Mouse (Mus musculus) thymus, postnatal 0 days (tissue): ENCODE results near the gene Tjp2. TPM values are rescaled to one million over a fixed set of nuclear protein-coding genes. Genes with fewer than 3 reads are reported as not detected.
"Not testable (repeated sequence)": the region's sequence is repeated elsewhere in the genome, so short reads cannot be mapped to it uniquely, and the experiment has no call there.

Experiments used
- DNase-seq: peaks from one replicate; pipeline ENCODE4 v3.0.0-alpha.2; 2015; ENCODE audit warnings: low spot score
- polyA plus RNA-seq: library from polyadenylated mRNA; unstranded; fragments of >200 nt; fragmentation: Nextera tagmentation; extraction: Ambion mirVana; gene quantifications from 2 replicates; pipeline ENCODE4 v1.2.1, GENCODE M21; 2015

Gene Tjp2
- polyA plus RNA-seq, 1 experiment from 2014 or later: 9.5 TPM

DNA sequence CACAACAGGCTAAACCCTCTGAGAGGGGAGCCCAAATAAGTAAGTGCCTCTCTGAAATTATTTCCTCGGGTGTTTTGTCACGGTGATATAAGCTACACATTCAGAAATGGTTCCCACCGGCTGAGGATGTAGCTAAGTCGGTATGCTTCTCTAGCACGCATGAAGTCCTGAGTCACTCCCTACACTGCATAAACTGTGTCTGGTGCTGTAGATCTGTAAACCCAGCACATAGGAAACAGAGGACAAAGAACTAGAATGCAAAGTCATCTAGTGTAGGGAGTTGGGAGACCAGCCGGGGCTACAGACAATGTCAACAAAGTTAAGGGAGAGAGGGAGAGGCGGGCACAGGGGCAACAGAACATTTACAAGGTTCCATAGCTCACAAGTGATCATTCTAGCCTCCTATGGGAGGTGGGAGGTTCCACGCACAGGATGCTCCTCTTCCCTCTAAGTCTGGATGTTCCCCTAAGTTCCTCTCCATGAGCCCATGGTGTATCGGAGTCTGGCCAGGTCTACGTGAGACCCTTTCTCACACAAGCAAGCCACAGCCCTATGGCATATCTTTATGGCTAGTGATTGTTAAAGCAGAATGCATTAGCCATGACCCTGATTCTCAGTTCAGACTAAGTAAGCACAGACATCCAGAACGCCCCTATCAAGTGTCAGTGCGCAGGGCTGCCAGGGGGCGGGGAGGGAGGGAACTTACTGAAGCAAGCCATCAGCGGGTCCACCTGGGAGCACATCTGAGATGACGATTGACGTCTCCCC is 90.5 kb downstream of the Tjp2 start:
- DNase-seq: no peak

DNA sequence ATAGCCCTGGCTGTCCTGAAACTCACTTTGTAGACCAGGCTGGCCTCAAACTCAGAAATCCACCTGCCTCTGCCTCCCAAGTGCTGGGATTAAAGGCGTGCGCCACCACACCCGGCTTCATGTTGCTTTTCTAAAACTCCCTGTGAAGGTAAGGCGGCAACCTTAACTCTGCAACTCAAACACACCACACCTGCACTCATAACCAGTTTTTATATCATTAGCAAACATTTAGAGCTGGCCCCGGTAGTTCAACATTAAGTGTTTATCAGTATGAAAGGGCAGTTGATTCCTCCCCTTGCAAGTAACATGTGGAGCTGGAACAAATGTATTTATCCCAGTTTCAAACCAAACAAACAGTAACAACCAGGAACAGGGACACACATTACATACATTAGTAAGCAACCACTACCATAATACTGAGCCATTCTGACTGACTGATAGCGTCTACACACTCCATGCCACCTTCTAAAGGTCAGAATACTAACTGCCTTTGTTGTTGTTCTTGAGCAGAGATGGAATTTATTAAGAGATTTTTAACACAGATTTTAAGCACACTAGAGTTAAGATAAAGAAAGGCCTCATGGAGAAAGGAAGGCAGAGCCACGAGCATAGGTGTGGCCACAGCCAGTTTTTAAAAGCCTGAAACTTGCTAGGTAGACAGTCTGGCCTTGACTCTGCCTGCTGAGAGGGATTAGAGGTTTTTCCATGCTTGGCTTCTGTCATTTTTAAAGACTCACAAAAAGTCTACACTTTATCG is 101.1 kb downstream of the Tjp2 start:
- no peak for DNase-seq

DNA sequence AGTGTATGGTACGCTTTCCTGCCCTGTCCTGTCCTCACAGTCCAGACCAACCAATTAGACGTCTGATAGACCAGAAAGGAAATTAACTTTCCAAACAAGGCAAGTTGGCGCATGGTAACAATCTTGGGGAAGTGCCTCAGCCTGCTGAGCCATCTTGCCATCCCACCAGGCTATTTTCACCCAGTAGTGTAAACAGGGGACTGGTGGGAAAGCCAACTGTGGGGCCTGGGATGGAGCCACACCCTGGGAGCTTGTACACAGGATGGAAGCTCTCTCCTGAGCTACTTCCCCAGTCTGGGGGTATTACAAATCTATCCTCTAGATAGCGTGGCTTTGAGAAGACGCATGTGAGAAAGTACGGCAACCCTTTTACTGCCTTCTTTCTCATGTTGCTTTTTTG is 101.7 kb downstream of the Tjp2 start:
- DNase-seq: no peak

DNA sequence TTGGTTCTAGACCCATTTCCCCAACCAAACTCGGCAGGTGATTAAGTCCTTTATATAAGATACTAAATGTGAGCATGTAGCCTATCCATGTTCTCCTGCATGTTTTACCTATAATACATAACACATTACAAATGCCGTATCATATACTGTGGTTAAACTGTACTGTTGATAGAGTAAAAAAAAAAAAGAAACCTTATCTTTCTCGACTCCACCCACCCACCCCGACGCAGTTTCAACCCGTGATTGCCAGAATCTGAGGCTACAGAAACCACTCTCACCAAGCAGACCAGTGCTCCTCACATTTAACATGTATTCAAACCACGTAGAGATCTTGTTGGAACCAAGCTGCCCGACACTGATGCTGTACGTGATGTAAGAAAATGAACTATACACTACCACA is 102.2 kb downstream of the Tjp2 start:
- DNase-seq: no peak

DNA sequence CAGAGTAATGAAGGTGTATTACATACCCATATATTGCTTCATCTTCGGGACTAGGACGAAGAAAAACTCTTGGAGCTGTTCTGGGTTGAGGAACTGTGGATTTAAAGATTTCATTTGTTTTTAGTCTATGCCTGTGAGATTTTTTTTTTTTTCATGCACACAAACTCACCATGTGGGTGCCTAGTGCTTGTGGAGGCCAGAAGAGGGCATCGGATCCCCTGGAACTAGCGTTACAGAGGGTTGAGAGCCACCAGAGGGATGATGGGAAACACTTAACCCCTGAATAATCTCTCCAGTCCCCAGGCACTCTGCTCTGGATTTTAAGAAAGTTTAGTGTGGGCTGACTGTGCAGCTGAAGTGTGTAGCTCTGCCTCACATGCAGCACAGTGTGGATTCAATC is 104.0 kb downstream of the Tjp2 start:
- DNase-seq: no peak

DNA sequence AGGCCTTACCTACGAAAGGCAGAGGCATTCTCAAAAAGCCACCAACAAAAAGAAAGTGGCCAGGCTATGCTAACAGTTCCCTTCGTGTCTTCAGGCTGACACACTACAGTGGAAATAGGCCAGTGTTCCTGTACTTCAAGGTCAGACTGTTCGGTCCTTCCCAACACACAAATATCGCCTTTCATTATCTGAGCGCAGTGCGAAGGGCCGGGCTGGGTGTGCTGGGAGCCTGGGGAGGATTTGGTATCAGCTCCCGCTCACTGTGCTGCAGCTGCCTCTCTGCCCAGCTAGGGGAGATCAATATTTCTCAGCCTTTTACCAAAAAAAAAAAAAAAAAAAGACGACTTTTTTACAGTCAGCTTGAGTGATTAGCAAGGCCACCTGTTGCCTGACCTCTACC is 106.1 kb downstream of the Tjp2 start:
- no peak for DNase-seq

DNA sequence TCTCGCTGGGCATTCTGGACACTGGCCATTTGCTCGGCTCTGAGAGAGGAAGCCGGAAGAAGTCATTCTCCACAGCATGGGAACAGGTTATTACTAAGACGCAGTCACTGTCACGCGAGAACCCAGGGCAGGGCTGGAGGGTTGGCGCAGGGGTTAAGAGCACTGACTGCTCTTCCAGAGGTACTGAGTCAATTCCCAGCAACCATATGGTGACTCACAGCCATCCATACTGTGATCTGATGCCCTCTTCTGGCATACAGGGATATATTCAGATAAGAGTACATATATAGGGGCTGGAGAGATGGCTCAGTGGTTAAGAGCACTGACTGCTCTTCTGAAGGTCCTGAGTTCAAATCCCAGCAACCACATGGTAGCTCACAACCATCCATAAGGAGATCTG is 113.2 kb downstream of the Tjp2 start:
- no peak for DNase-seq

DNA sequence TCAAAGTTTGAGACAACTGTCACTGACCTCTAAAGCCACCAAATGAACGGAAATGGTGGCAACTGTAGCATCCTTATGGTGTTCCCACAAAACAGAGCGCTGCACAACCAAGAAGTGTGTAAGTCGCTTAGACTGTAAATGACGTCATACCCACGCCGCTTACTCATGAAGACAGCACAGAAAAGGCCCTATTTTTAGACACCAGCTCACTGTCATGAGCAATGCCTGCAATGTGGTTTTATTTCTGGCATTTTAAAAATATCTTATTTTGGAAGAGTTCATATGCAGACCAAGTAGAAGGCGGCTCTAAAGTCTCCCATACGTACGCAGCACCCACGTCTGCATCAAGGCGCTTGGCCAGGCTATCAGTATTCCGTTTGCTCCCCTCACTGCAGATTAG is 117.1 kb downstream of the Tjp2 start:
- DNase-seq: no peak

DNA sequence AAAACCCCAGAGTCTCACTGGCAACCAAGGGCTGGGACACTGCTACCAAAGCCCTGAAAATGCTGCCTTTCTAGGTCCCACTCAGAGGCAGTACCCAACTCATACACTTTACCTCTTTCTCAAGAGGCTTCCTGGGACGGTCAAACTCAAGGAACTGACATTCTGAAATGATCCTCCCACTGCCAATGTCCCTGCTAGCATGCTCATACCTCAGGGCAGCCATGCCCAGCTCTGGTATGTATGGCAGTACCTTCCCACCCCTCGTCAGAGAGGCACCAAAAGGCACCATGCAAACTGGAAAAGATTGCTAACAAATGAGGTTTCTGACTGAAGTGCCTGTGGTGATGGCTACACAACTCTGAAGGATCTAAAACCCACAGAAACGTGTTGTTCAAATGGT is 121.0 kb downstream of the Tjp2 start:
- DNase-seq: no peak

DNA sequence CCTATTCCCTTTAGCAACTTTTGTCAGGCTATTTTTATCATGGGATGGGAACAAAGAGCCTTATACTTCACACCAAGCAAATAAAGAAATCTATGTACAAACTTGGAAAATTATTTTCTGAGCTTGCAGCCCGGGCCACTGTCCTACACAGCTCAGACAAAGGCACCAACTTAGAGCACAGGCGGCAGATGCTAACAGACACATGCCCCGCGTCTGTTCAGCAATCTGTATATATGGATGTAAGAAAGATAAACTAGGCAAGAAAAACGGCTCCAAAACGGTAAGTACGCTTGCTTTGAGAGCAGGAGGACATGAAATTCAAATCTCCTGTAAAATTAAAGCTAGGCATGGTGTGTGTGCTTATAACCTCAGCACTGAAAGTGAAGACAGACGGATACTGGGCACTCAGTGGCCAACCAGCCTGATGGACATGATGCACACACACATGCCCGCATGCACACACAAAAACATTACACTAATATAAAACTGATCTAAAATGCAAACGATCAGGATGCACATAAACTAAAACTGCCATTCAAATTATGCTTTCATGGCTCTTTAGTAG is 122.2 kb downstream of the Tjp2 start:
- no peak for DNase-seq

DNA sequence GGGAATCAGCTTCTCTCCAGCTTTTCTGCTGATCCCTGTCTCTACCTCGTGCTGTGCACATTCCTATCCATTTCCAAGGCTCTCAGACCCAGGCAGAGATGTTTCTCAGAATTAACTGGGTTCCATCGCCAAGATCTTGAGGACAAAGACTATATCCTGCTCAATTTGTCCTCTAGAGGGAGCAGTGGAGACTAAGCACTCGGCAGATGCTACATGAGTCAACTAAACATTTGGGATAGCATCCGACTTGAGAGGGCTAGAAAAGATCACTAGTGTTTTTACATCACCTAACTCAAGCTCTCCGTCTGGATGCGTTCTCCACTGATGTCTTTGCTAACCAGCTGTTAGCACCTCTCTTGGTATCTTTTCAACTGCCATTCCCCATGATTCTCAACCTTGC is 123.6 kb downstream of the Tjp2 start:
- peak; percentile 17 for DNase-seq

DNA sequence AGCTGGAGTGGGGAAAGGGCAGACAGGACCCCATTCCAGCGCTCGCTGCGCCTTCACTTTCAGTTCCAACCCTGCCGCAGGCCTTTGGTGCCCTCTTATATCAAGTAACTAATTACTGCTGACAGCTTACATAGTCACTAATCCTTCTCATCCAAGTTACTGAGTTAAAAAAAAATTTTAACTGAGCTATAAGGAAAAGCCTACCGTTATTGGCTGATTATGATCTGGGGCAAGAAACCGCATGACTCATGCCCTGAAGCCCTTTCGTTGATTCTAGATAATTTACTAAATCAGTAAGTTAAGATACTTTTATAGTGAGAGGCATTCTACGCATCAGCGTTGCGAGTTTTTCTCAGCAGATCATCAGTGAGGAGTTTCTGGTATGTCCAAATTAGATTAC is 126.1 kb downstream of the Tjp2 start:
- DNase-seq: no peak

DNA sequence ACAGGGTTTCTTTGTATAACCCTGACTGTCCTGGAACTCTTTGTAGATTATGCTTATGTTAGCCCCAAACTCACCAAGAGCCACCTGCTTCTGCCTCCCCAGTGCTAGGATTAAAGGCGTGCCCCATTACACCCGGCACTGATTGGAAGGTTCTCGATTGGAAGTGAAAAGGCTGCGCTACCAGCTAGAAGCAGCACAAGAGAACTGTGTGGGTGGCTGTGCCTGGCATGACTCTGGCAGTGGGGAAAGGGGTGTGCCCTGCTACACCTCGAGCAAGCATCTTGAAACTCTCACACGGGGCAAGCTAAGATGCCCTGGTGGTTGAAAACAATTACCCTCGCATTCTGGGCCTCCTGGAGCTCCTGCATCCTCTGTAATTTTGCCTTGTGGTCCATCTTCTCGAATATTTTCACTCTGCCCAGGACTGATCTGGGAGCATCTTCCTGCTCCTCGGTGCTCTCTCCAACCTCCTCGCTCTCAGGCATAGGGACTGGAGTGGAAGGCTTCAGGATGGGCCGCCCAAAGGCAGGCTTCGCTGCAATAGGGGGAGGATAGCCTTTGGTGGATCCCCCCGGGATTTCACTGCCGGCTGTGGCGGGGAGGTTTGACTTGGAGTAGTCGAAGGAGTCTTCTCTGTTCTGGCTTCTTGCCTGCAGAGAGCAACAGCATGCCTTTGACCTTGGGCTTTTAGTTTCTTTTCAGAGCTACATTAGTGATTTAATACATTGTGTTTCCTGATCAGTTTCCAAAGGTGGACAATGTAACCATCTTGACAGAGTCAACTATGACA is 127.0 kb downstream of the Tjp2 start:
- DNase-seq: no peak

DNA sequence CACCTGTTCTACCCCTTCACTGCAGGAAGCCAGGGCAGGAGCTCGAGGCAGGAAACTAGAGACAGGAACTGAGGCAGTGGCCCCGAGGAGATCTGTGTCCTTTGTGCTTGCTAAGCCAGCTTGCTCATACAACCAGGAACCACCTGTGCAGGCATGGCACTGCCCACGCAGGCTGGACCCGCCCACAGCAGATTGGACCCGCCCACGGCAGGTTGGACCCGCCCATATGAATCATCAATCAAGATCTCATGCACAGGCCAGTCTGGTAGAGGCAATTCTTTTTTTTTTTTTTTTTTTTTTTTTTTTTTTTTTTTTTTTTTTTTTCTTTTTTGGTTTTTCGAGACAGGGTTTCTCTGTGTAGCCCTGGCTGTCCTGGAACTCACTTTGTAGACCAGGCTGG is 132.8 kb downstream of the Tjp2 start:
- DNase-seq: not testable (repeated sequence)

DNA sequence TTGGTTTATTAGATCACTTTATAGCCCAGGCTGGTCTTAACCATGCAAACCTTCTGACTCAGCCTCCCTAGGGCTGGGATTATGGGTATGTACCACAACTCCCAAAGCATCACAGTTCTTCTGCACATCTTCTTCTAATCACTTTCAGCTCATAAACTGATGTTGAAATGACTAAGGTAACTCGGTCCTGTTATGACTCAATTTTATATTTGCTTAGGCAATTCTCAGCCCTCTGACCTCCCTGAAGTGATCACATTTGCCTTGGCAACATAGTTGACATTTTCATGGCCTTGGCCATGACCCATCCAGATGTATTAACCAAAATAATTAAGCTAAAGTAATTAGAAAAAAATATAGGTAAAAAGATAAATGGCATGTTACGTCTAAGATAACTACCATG is 134.5 kb downstream of the Tjp2 start:
- no peak for DNase-seq

DNA sequence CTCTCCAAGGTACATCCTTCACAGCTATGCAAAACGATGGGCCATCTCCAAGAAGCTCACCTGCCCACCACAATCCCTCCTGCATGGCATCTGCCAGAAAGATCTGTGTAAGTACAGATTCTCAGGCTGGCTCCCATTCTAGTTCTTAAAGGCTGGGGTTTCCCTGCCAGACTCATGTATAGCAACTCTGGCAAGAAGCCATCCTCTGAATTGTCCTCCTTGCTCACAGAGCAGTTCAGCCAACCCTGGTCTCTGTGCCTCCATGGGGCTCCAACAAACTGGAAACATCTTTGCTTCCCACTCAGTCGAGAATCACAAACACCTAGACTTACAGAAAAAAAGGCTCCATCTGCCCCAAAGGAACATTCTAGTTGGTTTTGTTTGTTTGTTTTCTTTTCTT is 139.5 kb downstream of the Tjp2 start:
- DNase-seq: no peak

DNA sequence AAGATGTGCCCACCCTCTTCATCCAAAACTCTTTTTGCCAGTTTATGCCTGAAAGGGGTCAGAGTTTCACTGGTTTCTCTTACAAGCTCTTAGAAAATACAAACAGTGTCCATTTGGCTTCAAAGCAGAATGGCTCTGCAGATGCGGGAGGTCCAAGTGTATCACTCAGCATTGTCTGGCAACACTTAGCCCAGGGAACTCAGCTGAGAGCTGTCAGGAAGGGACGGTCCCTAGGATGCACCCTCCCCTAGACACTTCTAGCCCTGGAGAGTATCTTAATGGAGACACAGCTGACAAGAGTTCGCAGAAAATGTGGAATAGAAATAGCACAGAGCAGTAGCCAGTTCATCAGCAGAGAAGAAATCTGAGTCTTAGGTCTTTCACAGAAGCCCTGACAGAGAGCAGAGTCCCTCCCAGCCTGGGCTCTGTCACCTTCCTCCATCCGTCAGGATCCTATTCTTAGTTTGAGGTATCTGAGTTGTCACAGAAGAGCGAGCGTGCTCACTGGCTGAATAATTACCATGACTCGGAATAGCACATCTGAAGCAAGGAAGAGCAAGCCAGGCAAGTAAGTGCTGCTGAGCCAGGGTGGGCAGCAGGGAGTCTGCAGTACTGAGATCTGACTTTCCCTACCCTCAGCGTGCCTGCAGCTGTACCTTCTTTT is 144.3 kb downstream of the Tjp2 start:
- DNase-seq: no peak

DNA sequence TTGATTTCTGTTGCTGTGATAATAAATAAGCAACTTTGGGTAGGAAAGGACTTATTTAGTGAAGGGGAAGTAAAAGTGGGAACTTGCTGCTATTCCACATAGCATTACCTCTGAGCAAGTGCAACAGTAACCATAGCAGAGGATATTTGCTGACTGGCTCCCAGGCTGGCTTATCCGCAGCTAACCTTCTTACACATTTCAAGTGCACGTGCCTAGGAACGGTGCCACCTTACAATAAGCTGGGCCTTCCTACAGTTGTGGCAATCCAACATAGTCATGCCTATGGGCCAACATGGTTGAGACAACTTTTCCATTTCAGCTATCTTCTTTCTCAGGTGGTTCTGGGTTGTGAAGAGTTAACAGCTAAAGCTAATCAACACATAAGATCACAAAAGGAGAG is 147.2 kb downstream of the Tjp2 start:
- DNase-seq: no peak

DNA sequence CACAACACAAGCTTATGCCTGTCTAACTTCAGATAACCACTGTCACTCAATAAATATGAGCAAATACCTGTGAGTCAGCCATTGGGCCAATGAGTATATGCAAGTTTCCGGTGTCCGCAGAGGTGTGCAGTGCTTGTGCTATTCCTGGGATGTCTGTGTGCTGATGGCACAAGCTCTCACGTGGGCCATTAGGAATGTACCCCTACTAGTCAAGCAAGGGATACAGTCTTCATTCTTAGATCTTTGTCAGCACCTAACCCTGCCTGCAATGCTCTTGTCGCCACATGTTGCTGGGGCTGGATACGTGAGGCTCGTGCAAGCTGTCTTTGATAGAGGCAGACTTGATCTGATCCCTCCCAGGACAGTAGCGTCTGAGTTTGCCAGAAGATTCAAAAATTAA is 148.3 kb downstream of the Tjp2 start:
- no peak for DNase-seq

DNA sequence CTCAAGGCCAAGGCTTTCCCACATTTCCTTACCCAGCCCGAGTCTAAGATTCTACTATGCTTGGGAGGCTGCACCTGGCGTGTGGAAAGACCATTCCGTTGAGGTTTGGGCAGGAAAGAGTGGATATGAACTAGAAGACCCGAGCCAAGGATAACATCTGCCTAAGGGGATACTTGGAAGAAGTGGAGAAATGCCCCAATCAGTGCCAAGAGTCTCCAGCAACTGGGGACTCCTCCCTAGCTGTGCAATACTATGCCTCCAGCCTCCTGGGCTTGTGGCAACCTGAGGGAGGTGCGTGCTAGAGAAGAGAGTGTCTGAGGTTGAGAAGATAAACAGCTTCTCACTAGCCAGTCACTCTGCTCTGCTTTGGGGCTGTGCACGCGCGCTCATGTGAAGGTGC is 148.9 kb downstream of the Tjp2 start:
- DNase-seq: no peak

DNA sequence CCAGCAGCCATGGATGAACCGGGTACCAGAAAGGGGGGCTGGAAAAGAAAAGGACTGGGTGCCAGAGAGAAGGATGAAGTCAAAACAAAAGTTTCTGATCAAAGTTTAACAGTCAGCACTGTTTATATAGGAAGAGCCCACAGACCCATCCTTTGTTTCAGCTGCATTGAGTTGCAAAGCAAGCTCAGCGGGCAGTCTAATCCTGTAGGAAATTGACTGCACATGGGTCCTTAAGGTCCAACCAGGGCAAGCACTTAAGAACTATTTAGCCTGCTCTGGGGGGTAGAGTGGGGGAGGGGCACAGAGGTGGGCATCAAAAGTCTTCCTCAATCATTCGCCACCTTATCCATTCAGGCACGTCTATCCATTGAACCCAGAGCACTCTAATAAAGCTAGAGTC is 151.7 kb downstream of the Tjp2 start:
- DNase-seq: no peak
